Mouse (Mus musculus) cerebellum, adult 2 months (tissue): Measurements from ENCODE around the gene Lmbr1.

Source experiments
- CTCF ChIP-seq: fragments of 200-500 bp; IDR thresholded peaks from 2 replicates; pipeline ENCODE4 v1.5.1; 2011; ENCODE audit warnings: low read depth, mild to moderate bottlenecking, control low read depth, low read length, moderate library complexity, borderline replicate concordance; ENCODE audit not compliant: insufficient read depth
- POLR2A ChIP-seq: fragments of 200-500 bp; IDR thresholded peaks from 2 replicates; pipeline ENCODE4 v1.6.1; 2011; ENCODE audit warnings: low read length, control low read depth, borderline replicate concordance; ENCODE audit not compliant: insufficient read depth

DNA sequence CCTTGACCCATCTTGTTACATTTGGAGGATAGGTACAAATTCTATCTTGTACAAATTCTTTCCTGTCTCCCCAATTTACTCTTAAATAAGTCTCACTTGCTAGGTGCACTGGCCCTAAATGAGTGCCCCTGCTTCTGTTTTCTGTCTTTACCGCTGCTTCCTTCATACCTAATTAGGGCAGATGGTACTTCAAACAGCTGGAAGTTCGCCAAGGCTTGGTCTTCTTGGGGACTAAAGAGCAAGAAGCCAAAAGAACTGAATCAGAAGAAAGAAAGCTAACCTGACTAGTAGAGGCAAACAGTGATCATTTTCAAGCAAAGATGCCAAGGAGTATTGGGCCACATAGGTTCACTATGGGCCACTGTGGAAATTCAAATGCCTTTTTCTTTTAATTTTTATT is 104.8 kb downstream of the Lmbr1 start:
- TF ChIP-seq POLR2A (no peak), CTCF (no peak)
